Mouse (Mus musculus) lung, postnatal 36 days (tissue): Measurements from ENCODE around the gene Naa15.
A peak's percentile ranks its signal among the peaks of the same experiment; 100 is the strongest.
"Not testable (repeated sequence)": the region's sequence is repeated elsewhere in the genome, so short reads cannot be mapped to it uniquely, and the experiment has no call there.

Source experiments
- DNase-seq: peaks from one replicate; pipeline ENCODE4 v3.0.0; 2022; ENCODE audit warnings: mixed read lengths

Naa15 gene

GRCm38 (mm10) chr3:51395461-51396145 is 19.3 kb upstream of the Naa15 start:
- DNase-seq: no peak

GRCm38 (mm10) chr3:51396219-51397068 is 18.5 kb upstream of the Naa15 start, which contains the start of gene Mgarp:
Gene Mgarp, minus strand, starts transcription at chr3:51396738.
- peak; percentile 71 for DNase-seq

GRCm38 (mm10) chr3:51397700-51398299 is 17.1 kb upstream of the Naa15 start:
- no peak for DNase-seq

- no peak for DNase-seq
These were observed 16.3 kb upstream of the Naa15 start for GRCm38 (mm10) chr3:51398667-51399066.

GRCm38 (mm10) chr3:51399531-51399930 is 15.4 kb upstream of the Naa15 start:
- DNase-seq: no peak

GRCm38 (mm10) chr3:51400682-51401081 is 14.3 kb upstream of the Naa15 start:
- no peak for DNase-seq

GRCm38 (mm10) chr3:51402054-51402453 is 12.9 kb upstream of the Naa15 start:
- DNase-seq: not testable (repeated sequence)

GRCm38 (mm10) chr3:51402628-51403027 is 12.3 kb upstream of the Naa15 start:
- no peak for DNase-seq

GRCm38 (mm10) chr3:51407870-51408560 is 6.9 kb upstream of the Naa15 start:
- DNase-seq: peak; percentile 10

GRCm38 (mm10) chr3:51408561-51409183 is 6.3 kb upstream of the Naa15 start, which contains the start of gene Ndufc1:
Gene Ndufc1, minus strand, starts transcription at chr3:51408988.
- DNase-seq: peak; percentile 98

GRCm38 (mm10) chr3:51412457-51412856 is 2.5 kb upstream of the Naa15 start:
- DNase-seq: no peak

- DNase-seq: no peak
These were observed 1.7 kb upstream of the Naa15 start for GRCm38 (mm10) chr3:51413276-51413675.

GRCm38 (mm10) chr3:51416073-51416363 is 1.1 kb downstream of the Naa15 start:
- DNase-seq: no peak

GRCm38 (mm10) chr3:51416364-51417134 is 1.6 kb downstream of the Naa15 start:
- DNase-seq: peak; percentile 53

- no peak for DNase-seq
These were observed 2.1 kb downstream of the Naa15 start for GRCm38 (mm10) chr3:51417135-51417458.

- no peak for DNase-seq
These were observed 2.5 kb downstream of the Naa15 start for GRCm38 (mm10) chr3:51417485-51417884.

- DNase-seq: no peak
These were observed 3.0 kb downstream of the Naa15 start for GRCm38 (mm10) chr3:51417966-51418365.

- DNase-seq: no peak
These were observed 7.0 kb downstream of the Naa15 start for GRCm38 (mm10) chr3:51421921-51422320.

- no peak for DNase-seq
These were observed 10.4 kb downstream of the Naa15 start for GRCm38 (mm10) chr3:51425394-51425793.

- not testable (repeated sequence) for DNase-seq
These were observed 19.4 kb downstream of the Naa15 start for GRCm38 (mm10) chr3:51434364-51434763.

- no peak for DNase-seq
These were observed 20.1 kb downstream of the Naa15 start for GRCm38 (mm10) chr3:51434871-51435595.
